Mouse (Mus musculus) cortical plate, adult 2 months (tissue): ENCODE measurements around the gene Cspg5. TPM values are rescaled to one million over a fixed set of nuclear protein-coding genes. Genes with fewer than 3 reads are reported as not detected.

Source experiments
- H3K27ac ChIP-seq: fragments of 200-500 bp; 2 replicates; pipeline ENCODE4 v1.5.1; 2012; ENCODE audit warnings: low read length, control low read depth, inconsistent platforms; ENCODE audit not compliant: insufficient read depth
- H3K4me1 ChIP-seq: fragments of 200-500 bp; 2 replicates; pipeline ENCODE4 v1.6.1; 2011; ENCODE audit warnings: low read length; ENCODE audit not compliant: control insufficient read depth, insufficient read depth
- H3K4me3 ChIP-seq: fragments of 200-500 bp; 2 replicates; pipeline ENCODE4 v1.5.1; 2011; ENCODE audit warnings: mild to moderate bottlenecking, low read length, control low read depth; ENCODE audit not compliant: insufficient read depth
- CTCF ChIP-seq: fragments of 200-500 bp; IDR thresholded peaks from 2 replicates; pipeline ENCODE4 v1.5.1; 2011; ENCODE audit warnings: mild to moderate bottlenecking, control low read depth, low read length; ENCODE audit not compliant: insufficient read depth; ENCODE audit errors: extremely low read depth
- POLR2A ChIP-seq: fragments of 200-500 bp; IDR thresholded peaks from 2 replicates; pipeline ENCODE4 v1.6.1; 2011; ENCODE audit warnings: mild to moderate bottlenecking, low read length, control low read depth; ENCODE audit not compliant: insufficient read depth; ENCODE audit errors: extremely low read depth
- polyA plus RNA-seq: library from polyadenylated mRNA; depleted of rRNA; stranded (reverse); fragments of >200 nt; gene quantifications from 2 replicates; pipeline ENCODE4 v1.2.3, GENCODE M21; 2012

The Cspg5 gene
- polyA plus RNA-seq, 1 experiment: 382 TPM

GRCm38 (mm10) chr9:110229112-110229511, 14.5 kb upstream of the Cspg5 start:
- H3K27ac ChIP-seq: peak overlapping the region; percentile 21
- peaks cover 4% of the 10 kb centered on the region; the same call in 1 of the 2 replicates for H3K4me1 ChIP-seq
- TF ChIP-seq CTCF (no peak), POLR2A (no peak)
- H3K4me3 ChIP-seq: no peak overlapping the region

GRCm38 (mm10) chr9:110229566-110230248, 13.9 kb upstream of the Cspg5 start:
- H3K4me1 ChIP-seq: peaks cover 4% of the 10 kb centered on the region; the same call in 1 of the 2 replicates
- TF ChIP-seq CTCF: no peak
- no peak for TF ChIP-seq POLR2A
- no peak overlapping the region for H3K4me3 ChIP-seq
- peak overlapping the region; percentile 21 for H3K27ac ChIP-seq

GRCm38 (mm10) chr9:110230395-110231071, 13.1 kb upstream of the Cspg5 start:
- H3K4me3 ChIP-seq: no peak overlapping the region
- peaks cover 4% of the 10 kb centered on the region; the same call in 1 of the 2 replicates for H3K4me1 ChIP-seq
- TF ChIP-seq POLR2A (no peak), CTCF (no peak)
- peak overlapping the region; percentile 19; the same call in 1 of the 2 replicates for H3K27ac ChIP-seq

GRCm38 (mm10) chr9:110234962-110235361, 8.6 kb upstream of the Cspg5 start:
- Histone ChIP-seq H3K4me3 (no peak overlapping the region), H3K27ac (no peak overlapping the region), H3K4me1 (no peaks in the 10 kb centered on the region)
- TF ChIP-seq POLR2A: no peak
- TF ChIP-seq CTCF: no peak

- peaks cover 6% of the 10 kb centered on the region for H3K4me1 ChIP-seq
- peak overlapping the region; percentile 98 for H3K27ac ChIP-seq
- TF ChIP-seq POLR2A: no peak
- no peak for TF ChIP-seq CTCF
- peak overlapping the region; percentile 64 for H3K4me3 ChIP-seq
These were observed 945 bp downstream of the Cspg5 start for GRCm38 (mm10) chr9:110244567-110244888.

- TF ChIP-seq POLR2A (no peak), CTCF (no peak)
- Histone ChIP-seq H3K27ac (peak overlapping the region; percentile 98), H3K4me1 (peaks cover 11% of the 10 kb centered on the region), H3K4me3 (peak overlapping the region; percentile 64)
These were observed 1.5 kb downstream of the Cspg5 start for GRCm38 (mm10) chr9:110244889-110245589.

- TF ChIP-seq CTCF (no peak), POLR2A (peak; percentile 67)
- Histone ChIP-seq H3K4me3 (peak overlapping the region; percentile 64), H3K27ac (peak overlapping the region; percentile 82), H3K4me1 (peaks cover 15% of the 10 kb centered on the region)
These were observed 2.2 kb downstream of the Cspg5 start for GRCm38 (mm10) chr9:110245590-110246320.

GRCm38 (mm10) chr9:110246321-110246640, 2.7 kb downstream of the Cspg5 start:
- no peak for TF ChIP-seq POLR2A
- no peak for TF ChIP-seq CTCF
- H3K4me3 ChIP-seq: peak overlapping the region; percentile 64
- H3K4me1 ChIP-seq: peaks cover 16% of the 10 kb centered on the region
- peak overlapping the region; percentile 82 for H3K27ac ChIP-seq

- peak overlapping the region; percentile 82; the same call in 1 of the 2 replicates for H3K27ac ChIP-seq
- H3K4me1 ChIP-seq: peaks cover 16% of the 10 kb centered on the region
- H3K4me3 ChIP-seq: peak overlapping the region; percentile 64
- no peak for TF ChIP-seq POLR2A
- TF ChIP-seq CTCF: no peak
These were observed 3.5 kb downstream of the Cspg5 start for GRCm38 (mm10) chr9:110247049-110247448.

GRCm38 (mm10) chr9:110248861-110249260, 5.3 kb downstream of the Cspg5 start:
- H3K4me3 ChIP-seq: no peak overlapping the region
- TF ChIP-seq CTCF (no peak), POLR2A (no peak)
- H3K27ac ChIP-seq: peak overlapping the region; percentile 81
- H3K4me1 ChIP-seq: peaks cover 16% of the 10 kb centered on the region
